1 mouse cellular context compared by ENCODE assay signal in the genomic region with DNA sequence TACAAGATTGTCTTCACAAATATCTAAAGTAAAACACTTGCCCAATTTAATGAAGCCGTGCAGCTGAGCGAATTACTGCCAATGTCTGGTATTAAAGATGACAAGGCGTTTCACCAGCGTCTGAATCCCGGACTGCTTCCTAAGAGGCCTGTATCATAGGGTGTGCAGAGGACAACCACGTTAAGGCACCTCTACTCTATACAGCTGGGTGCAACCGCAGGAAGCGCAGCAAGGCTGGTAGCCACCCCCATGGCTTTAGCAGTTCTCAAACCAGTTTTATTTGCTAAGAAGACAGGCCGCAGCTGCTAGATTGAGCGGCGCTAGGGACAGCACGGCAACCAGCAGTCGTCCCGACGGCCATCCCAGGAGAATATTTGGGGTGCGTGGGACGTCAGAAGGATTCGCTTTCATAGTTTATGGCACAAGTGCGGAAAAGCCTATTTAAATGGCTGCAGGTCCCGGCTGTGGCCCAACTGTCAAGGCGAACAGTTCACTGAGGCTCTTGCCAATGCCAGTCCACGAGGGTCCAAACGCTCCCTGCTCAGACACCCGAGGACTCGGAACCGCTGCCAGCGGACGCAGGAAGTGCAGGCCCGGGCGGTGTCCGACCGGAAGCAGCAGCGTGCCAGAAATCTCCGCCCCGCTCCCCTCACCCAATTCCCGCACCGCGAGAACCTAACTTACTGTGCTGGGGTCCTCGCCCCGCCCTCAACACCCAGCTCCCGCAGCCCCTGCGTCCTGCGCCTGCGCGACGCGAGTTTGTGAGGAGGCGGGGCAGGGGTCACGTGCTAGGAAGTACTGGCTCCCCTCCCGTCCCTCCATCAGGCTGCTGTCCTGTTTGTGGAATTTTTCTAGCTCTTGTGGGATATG.
TF ChIP-seq lines count a peak whose summit lies in the region.

A gene (minus strand): TSS at position 746 of the 870 bp plus-strand sequence.

TF ChIP-seq in CH12.LX, 34 proteins besides CTCF, POLR2A, EP300 and RAD21 (continued from another document):
- TF ChIP-seq ZMIZ1 (IDR thresholded peaks at IDR 0.05; ENCODE audit: low read depth, low read length) (peak; percentile 91), UBTF (IDR thresholded peaks at IDR 0.05; ENCODE audit: low read depth, low read length) (no peak), CHD2 (IDR thresholded peaks at IDR 0.05; ENCODE audit: low read length) (peak; percentile 98), MAFK (IDR thresholded peaks at IDR 0.05; ENCODE audit: insufficient replicate concordance, low read length) (no peak), MEF2A (IDR thresholded peaks at IDR 0.05; ENCODE audit: borderline replicate concordance, low read depth, low read length) (peak; percentile 61; the same call in 1 of the 2 replicates), CHD1 (IDR thresholded peaks at IDR 0.05; ENCODE audit: low read depth, low read length) (no peak), NELFE (IDR thresholded peaks at IDR 0.05; ENCODE audit: low read depth, low read length) (peak; percentile 97), E2F4 (IDR thresholded peaks at IDR 0.05; ENCODE audit: insufficient replicate concordance, low read depth, low read length) (no peak), MAX (IDR thresholded peaks at IDR 0.05; ENCODE audit: low read length) (peak; percentile 74), NRF1 (IDR thresholded peaks at IDR 0.05; ENCODE audit: low read depth, low read length) (peak; percentile 100), HCFC1 (IDR thresholded peaks at IDR 0.05; ENCODE audit: low read depth, low read length) (peak; percentile 88), USF2 (conservative IDR thresholded peaks at IDR 0.05; ENCODE audit: low read depth, low read length) (peak; percentile 90), BHLHE40 (IDR thresholded peaks at IDR 0.05; ENCODE audit: low read depth, low read length) (peak; percentile 97), KAT2A (IDR thresholded peaks at IDR 0.05; ENCODE audit: insufficient replicate concordance, low read length) (peak; percentile 75; the same call in 1 of the 2 replicates), SIN3A (IDR thresholded peaks at IDR 0.05; ENCODE audit: low read length) (peak; percentile 72), TBP (conservative IDR thresholded peaks at IDR 0.05; ENCODE audit: low read depth, low read length) (peak; percentile 81), TCF12 (IDR thresholded peaks at IDR 0.05; ENCODE audit: low read depth, low read length) (peak; percentile 89), ETS1 (conservative IDR thresholded peaks at IDR 0.05; ENCODE audit: low read depth, low read length) (0 out of 2 replicates have a peak, but pooled peaks have one; percentile 12), USF1 (IDR thresholded peaks at IDR 0.05; ENCODE audit: low read depth, low read length) (peak; percentile 94), MAZ (IDR thresholded peaks at IDR 0.05; ENCODE audit: low read depth, low read length) (0 out of 2 replicates have a peak, but pooled peaks have one; percentile 50), SMC3 (IDR thresholded peaks at IDR 0.05; ENCODE audit: low read depth, low read length) (no peak), IRF4 (IDR thresholded peaks at IDR 0.05; ENCODE audit: low read depth, low read length) (peak; percentile 6; the same call in 1 of the 2 replicates), GABPA (IDR thresholded peaks at IDR 0.05; ENCODE audit: insufficient replicate concordance, low read depth, low read length) (no peak), JUND (conservative IDR thresholded peaks at IDR 0.05; ENCODE audit: low read depth, low read length) (no peak), ELF1 (IDR thresholded peaks at IDR 0.05; ENCODE audit: low read depth, low read length) (peak; percentile 94), MXI1 (IDR thresholded peaks at IDR 0.05; ENCODE audit: low read depth, low read length) (peak; percentile 82), ZNF384 (IDR thresholded peaks at IDR 0.05; ENCODE audit: low read depth, low read length) (no peak)
TF ChIP-seq in CH12.LX: peak in this region for 20.
